Mouse (Mus musculus): ENCODE data around the gene Clpx. TPM values are rescaled to one million over a fixed set of nuclear protein-coding genes. Genes with fewer than 3 reads are reported as not detected.
A peak's percentile ranks its signal among the peaks of the same experiment; 100 is the strongest.

The Clpx gene
- polyA plus RNA-seq, 1 experiment from 2014 or later: 25.2 TPM

DNA sequence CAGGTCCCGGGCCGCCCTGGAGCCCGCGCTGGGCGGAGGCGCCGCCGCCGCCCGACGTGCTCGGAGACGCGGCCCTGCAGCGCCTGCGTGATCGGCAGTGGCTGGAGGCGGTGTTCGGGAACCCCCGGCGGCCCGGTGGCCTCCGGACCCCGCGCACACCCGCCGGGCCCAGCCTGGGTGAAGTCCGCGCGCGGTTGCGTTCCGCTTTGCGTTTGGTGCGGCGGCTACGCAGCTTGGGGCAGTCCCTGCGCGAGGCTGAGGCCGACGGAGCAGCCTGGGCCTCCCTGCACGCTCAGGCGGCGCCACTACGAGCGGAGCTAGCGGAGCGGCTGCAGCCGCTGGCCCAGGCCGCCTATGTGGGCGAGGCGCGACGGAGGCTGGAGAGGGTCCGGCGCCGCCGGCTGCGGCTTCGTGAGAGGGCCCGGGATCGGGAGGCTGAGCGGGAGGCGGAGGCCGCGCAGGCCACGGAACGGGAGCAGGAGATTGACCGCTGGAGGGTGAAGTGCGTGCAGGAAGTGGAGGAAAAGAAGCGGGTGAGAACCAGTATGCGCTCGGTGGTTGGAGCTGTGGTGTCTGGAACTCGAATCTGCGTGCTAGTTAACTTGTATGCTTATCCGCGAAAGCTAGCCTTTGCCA is 52.5 kb downstream of the Clpx start:
- H3K36me3 ChIP-seq (ENCODE audit: inconsistent target): no peaks in the 10 kb centered on the region
- WGBS (ENCODE audit: missing documents): 0% methylated on average over 57 of the region's 77 CpGs

DNA sequence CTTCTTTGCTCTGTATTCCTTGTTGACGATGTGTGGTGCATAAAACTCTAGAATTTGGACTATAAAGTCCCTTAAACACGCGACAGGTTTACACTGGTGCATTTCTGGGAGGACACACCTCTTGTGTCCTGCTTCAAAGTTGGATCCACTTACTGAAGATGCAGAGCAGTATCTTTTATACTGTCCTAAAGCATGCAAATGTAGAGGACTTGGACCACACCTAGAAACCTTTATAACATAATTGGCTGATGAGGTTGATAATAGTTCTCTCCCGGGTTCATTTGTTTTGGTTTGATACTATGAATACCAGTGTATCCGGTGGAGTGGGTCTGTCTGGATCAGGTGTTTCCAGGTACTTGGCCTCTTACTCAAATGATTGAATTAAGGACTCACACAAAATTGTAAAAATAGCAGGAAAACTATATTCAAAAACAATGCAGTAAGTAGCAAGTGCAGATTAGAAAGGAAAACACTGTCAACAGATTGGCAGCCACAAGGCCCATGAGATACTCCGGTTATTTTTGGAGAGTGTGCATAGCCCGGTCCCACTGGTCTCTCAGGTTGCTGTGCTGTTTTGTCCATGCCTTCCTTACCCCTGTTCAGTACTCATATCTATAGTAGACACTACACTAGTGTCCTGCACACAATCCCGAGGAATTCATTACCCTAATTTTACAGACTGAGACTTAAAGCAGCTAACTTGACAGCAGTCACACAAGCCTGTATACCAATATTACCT is 53.2 kb downstream of the Clpx start:
- Histone ChIP-seq H3K4me3 (ENCODE audit: inconsistent target) (peak overlapping the region; percentile 60), H3K36me3 (ENCODE audit: inconsistent target) (no peaks in the 10 kb centered on the region), H3K27ac (peak overlapping the region; percentile 18), H3K79me2 (ENCODE audit: inconsistent target) (peaks cover 54% of the 10 kb centered on the region)
- WGBS (ENCODE audit: missing documents): 36% methylated on average over 8 of the region's 8 CpGs

More for the DNA sequence above, 52.5 kb downstream of the Clpx start:
- H3K79me2 ChIP-seq (ENCODE audit: inconsistent target): peaks cover 47% of the 10 kb centered on the region
- H3K27ac ChIP-seq: peak overlapping the region; percentile 18
- H3K4me3 ChIP-seq (ENCODE audit: inconsistent target): peak overlapping the region; percentile 60

GRCm38 (mm10) chr9:65353251-65353650 is 59.2 kb downstream of the Clpx start:
- H3K36me3 ChIP-seq (ENCODE audit: inconsistent target): peaks cover 24% of the 10 kb centered on the region
- WGBS (ENCODE audit: missing documents): 97% methylated on average over 5 of the region's 5 CpGs
- H3K79me2 ChIP-seq (ENCODE audit: inconsistent target): peaks cover 78% of the 10 kb centered on the region
- no peak overlapping the region for H3K4me3 ChIP-seq (ENCODE audit: inconsistent target)
- H3K27ac ChIP-seq: no peak overlapping the region

GRCm38 (mm10) chr9:65356561-65356960 is 62.5 kb downstream of the Clpx start:
- peaks cover 46% of the 10 kb centered on the region for H3K79me2 ChIP-seq (ENCODE audit: inconsistent target)
- H3K4me3 ChIP-seq (ENCODE audit: inconsistent target): no peak overlapping the region
- no peak overlapping the region for H3K27ac ChIP-seq
- H3K36me3 ChIP-seq (ENCODE audit: inconsistent target): peaks cover 55% of the 10 kb centered on the region
- 93% methylated on average over 5 of the region's 7 CpGs for WGBS (ENCODE audit: missing documents)

DNA sequence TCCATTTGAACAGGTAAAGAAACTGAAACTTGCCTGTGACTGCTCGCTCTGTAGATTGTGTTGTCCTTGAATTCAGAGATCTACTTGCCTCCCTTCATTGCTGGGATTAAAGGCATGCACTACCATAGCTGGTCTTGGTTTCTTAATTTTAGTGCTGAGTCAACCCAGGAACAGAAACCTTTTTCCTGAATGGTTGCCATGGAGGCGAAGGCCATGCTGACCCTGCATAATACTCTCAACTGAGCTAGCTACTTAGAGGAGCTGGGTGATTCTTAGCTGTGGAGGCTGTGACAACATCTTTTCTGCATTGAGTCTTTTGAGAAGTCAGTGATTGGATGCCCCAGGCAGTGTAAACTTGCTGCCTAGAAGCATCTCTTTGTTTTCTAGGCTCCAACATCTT is 62.9 kb downstream of the Clpx start:
- Histone ChIP-seq H3K36me3 (ENCODE audit: inconsistent target) (peaks cover 58% of the 10 kb centered on the region), H3K79me2 (ENCODE audit: inconsistent target) (peaks cover 41% of the 10 kb centered on the region), H3K27ac (no peak overlapping the region), H3K4me3 (ENCODE audit: inconsistent target) (no peak overlapping the region)
- WGBS (ENCODE audit: missing documents): 81% methylated on average over 2 of the region's 2 CpGs

DNA sequence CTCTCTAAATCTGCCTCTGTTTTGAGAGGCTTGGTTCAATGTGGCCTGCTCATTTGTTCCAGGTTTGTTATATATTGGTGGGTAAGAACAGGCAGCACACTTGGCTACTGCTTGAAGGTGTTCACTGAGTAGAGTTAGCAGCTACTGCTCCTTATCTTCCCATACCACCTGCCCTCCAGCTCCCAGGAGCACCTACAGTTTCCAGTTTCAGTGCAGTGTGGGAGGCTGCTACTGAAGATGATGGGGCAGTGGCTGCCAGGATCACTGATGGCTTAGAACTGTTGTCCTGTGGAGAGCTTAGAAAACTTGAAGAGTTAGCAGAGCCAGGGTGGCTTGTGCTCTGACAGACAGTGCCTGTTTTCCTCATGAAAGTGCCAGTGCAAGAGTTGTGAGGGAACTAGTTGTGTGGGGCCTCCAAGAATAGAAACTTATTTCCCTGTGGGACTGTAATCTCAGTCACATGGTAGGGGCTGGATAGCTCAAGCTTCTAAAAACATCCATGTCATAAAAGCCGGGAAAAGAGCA is 65.0 kb downstream of the Clpx start:
- Histone ChIP-seq H3K27ac (0 out of 2 replicates have a peak overlapping the region, but pooled peaks have one; percentile 10), H3K4me3 (ENCODE audit: inconsistent target) (no peak overlapping the region), H3K79me2 (ENCODE audit: inconsistent target) (peaks cover 21% of the 10 kb centered on the region), H3K36me3 (ENCODE audit: inconsistent target) (peaks cover 58% of the 10 kb centered on the region)
- 83% methylated on average over 1 of the region's 1 CpGs for WGBS (ENCODE audit: missing documents)

DNA sequence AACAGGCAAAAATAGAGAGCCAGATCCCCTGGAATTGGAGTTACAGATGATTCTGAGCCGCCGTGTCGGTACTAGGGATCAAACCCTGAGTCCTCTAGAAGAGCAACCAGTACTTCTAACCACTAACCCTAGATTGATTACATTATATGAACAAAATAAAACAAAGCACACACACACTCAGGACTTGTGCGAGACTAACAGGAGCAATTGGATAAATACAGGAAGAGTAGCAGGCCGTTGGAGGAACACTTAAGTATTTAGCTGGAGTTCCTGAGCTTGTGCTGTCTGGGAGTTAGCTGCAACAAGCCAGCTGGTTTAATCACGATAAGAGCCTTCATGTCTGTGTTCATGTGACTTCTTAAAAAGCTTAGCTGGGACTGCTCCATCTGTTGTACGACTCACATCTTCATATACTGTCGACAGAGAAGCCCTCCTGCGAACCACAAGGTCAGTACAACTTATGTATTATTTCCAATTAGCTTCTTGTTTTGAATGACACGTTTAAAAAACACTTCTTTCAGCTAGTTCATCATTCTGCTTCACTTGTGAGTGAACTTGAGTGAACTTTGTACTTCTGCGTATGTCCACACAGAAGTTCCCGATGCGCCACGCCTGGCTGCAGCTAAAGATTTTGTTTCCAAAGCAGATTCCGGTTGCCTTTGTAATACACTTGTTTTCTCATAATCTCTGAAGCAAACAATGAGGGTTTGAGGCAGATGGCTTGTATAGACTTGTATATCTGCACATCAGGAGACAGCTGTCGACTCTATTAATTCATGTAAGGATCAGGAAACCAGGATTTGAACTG is 66.8 kb downstream of the Clpx start, which contains the start of gene Ubap1l:
TSS of gene Ubap1l (plus strand) at position 401 of the 808 bp plus-strand sequence.
- Histone ChIP-seq H3K79me2 (ENCODE audit: inconsistent target) (peaks cover 3% of the 10 kb centered on the region; the same call in 1 of the 2 replicates), H3K27ac (no peak within 1 kb of the TSS), H3K36me3 (ENCODE audit: inconsistent target) (peaks cover 46% of the 10 kb centered on the region), H3K4me3 (ENCODE audit: inconsistent target) (no peak within 1 kb of the TSS)
- 95% methylated on average over 16 of the region's 16 CpGs for WGBS (ENCODE audit: missing documents)

GRCm38 (mm10) chr9:65363684-65364083 is 69.6 kb downstream of the Clpx start:
- Histone ChIP-seq H3K4me3 (ENCODE audit: inconsistent target) (no peak overlapping the region), H3K27ac (no peak overlapping the region), H3K36me3 (ENCODE audit: inconsistent target) (peaks cover 30% of the 10 kb centered on the region), H3K79me2 (ENCODE audit: inconsistent target) (no peaks in the 10 kb centered on the region)
- WGBS (ENCODE audit: missing documents): 96% methylated on average over 9 of the region's 9 CpGs

- WGBS (ENCODE audit: missing documents): 94% methylated on average over 7 of the region's 7 CpGs
- no peaks in the 10 kb centered on the region for H3K79me2 ChIP-seq (ENCODE audit: inconsistent target)
- H3K27ac ChIP-seq: no peak overlapping the region
- H3K36me3 ChIP-seq (ENCODE audit: inconsistent target): peaks cover 11% of the 10 kb centered on the region; the same call in 1 of the 2 replicates
- no peak overlapping the region for H3K4me3 ChIP-seq (ENCODE audit: inconsistent target)
Measured at GRCm38 (mm10) chr9:65365721-65366120, 71.7 kb downstream of the Clpx start.

DNA sequence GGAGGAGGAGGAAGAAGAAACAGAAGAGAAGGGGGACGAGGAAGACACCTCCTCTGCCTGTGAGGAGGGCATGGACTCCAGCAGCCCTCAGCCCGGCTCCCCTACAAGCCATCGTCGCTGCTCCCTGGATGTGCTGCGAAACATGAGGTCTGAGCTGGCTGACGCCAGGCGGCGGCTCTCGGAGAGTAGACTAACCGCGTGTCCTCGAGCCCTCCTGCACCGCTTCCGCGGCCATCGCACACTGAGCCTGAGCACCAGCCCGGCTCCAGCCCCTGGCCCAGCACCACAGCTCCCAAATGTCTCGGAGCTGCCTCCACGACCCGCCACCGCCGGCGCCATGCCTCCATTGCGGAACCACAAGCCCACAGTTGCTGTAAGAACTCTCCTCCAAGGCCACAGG is 77.7 kb downstream of the Clpx start:
- no peaks in the 10 kb centered on the region for H3K36me3 ChIP-seq (ENCODE audit: inconsistent target)
- H3K27ac ChIP-seq: no peak overlapping the region
- no peak overlapping the region for H3K4me3 ChIP-seq (ENCODE audit: inconsistent target)
- 90% methylated on average over 24 of the region's 24 CpGs for WGBS (ENCODE audit: missing documents)
- H3K79me2 ChIP-seq (ENCODE audit: inconsistent target): no peaks in the 10 kb centered on the region

DNA sequence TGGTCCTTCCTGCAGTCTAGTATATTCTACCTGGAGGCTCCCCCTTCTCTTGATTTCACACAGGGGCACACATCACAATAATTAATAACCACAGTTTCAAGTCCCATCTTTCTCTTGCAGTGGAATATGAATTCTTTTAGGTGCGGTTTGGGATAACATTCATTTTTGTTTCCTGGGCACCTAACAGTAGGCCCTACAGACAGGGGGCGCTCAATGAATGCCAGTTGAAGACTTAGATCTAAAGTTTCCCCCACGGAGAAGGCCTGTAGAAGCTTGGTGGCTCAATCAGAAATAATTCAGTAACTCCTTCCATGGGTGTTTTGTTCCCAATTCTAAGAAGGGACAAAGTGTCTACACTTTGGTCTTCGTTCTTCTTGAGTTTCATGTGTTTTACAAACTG is 78.4 kb downstream of the Clpx start:
- Histone ChIP-seq H3K4me3 (ENCODE audit: inconsistent target) (no peak overlapping the region), H3K36me3 (ENCODE audit: inconsistent target) (no peaks in the 10 kb centered on the region), H3K79me2 (ENCODE audit: inconsistent target) (no peaks in the 10 kb centered on the region), H3K27ac (no peak overlapping the region)
- 48% methylated on average over 3 of the region's 4 CpGs for WGBS (ENCODE audit: missing documents)

DNA sequence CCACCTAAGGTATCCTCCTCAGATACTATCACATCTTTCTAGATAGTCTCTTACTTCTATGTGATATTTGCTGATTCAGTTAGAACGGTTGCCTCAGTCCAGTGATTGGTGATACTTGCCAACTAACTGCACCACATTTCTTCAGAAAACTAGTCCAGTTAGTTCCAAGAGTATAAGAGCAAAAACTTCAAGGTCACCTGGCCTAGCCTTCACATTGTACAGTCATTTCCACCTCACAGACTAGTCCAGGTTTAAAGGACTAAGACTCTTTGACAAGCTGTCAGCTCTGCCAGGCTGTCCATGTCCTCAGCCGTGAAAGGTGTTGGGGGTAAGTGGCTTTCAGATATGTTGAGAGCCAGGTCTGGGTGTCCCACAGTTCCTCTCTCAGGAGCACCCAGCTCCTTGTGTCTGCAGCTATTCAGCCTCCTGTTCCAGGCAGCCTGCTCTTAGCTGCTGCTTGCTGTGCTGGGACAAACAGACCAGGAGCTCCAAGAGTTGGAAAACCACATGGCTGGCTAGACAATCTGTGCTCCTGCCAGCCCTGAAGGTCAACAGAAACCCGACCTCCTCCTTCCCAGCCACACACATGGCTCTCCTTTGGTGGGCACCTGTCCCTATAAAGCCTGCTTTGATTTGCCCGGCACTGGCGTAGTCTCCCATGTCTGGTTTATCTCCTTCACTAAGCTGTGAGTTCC is 80.6 kb downstream of the Clpx start:
- Histone ChIP-seq H3K79me2 (ENCODE audit: inconsistent target) (no peaks in the 10 kb centered on the region), H3K36me3 (ENCODE audit: inconsistent target) (no peaks in the 10 kb centered on the region), H3K4me3 (ENCODE audit: inconsistent target) (no peak overlapping the region), H3K27ac (no peak overlapping the region)
- WGBS (ENCODE audit: missing documents): 95% methylated on average over 5 of the region's 5 CpGs

- no peak overlapping the region for H3K27ac ChIP-seq
Measured at GRCm38 (mm10) chr9:65375163-65375934, 81.3 kb downstream of the Clpx start.

More at GRCm38 (mm10) chr9:65375163-65375934, 81.3 kb downstream of the Clpx start:
- Histone ChIP-seq H3K36me3 (ENCODE audit: inconsistent target) (no peaks in the 10 kb centered on the region), H3K79me2 (ENCODE audit: inconsistent target) (no peaks in the 10 kb centered on the region), H3K4me3 (ENCODE audit: inconsistent target) (no peak overlapping the region)
- WGBS (ENCODE audit: missing documents): 87% methylated on average over 9 of the region's 9 CpGs

All from macrophage (primary cell).